In genomic region chr15:97773961-97774370, GRCm38 (mm10) we compare ENCODE assay signal across 9 mouse cellular contexts. TPM values are rescaled to one million over a fixed set of nuclear protein-coding genes. Genes with fewer than 3 reads are reported as not detected.
DNase-seq lines count a peak whose midpoint lies in the region; ATAC-seq lines count a peak whose summit lies in the region.
"Had no signal": no experiment of that assay in that cellular context is flagged by ENCODE, and none has a peak within 500 bp of the region (broad histone marks: within the 10 kb centered on the region; RNA-seq: fewer than 3 reads in every experiment).

No protein-coding gene starts in this region.

- DNase-seq in intestine, embryonic 14.5 days (ENCODE audit: low spot score) = no peak
- peak; percentile 18 for DNase-seq in liver
- no peak for DNase-seq in embryo, embryonic 9.5 days (ENCODE audit: extremely low spot score)
- no peak for DNase-seq in right cerebral cortex, adult 18-20 months
- DNase-seq: thymus, postnatal 14 days had no signal

- H3K36me3 ChIP-seq in hindbrain, embryonic 13.5 days = no peaks in the 10 kb centered on the region
- H3K36me3 ChIP-seq in hindbrain, embryonic 12.5 days = no peaks in the 10 kb centered on the region
- H3K36me3 ChIP-seq in intestine, embryonic 14.5 days (ENCODE audit: control insufficient read depth, insufficient read depth, low read length) = no peaks in the 10 kb centered on the region
- no peaks in the 10 kb centered on the region for H3K36me3 ChIP-seq in stomach, embryonic 15.5 days

- H3K27ac ChIP-seq in hindbrain, embryonic 13.5 days = 0 out of 2 replicates have a peak overlapping the region, but pooled peaks have one; percentile 8
- no peak overlapping the region for H3K27ac ChIP-seq in hindbrain, embryonic 12.5 days
- H3K27ac ChIP-seq in intestine, embryonic 14.5 days (ENCODE audit: low read depth) = peak overlapping the region; percentile 62
- peak overlapping the region; percentile 55 for H3K27ac ChIP-seq in stomach, embryonic 15.5 days

- H3K9me3 ChIP-seq in hindbrain, embryonic 13.5 days = no peaks in the 10 kb centered on the region
- H3K9me3 ChIP-seq in hindbrain, embryonic 12.5 days (replicated peaks) = no peaks in the 10 kb centered on the region
- no peaks in the 10 kb centered on the region for H3K9me3 ChIP-seq in intestine, embryonic 14.5 days (ENCODE audit: control insufficient read depth, low read length)
- no peaks in the 10 kb centered on the region for H3K9me3 ChIP-seq in stomach, embryonic 15.5 days

- no peak overlapping the region for H3K4me3 ChIP-seq in hindbrain, embryonic 13.5 days
- H3K4me3 ChIP-seq in hindbrain, embryonic 12.5 days = no peak overlapping the region
- H3K4me3 ChIP-seq in intestine, embryonic 14.5 days (ENCODE audit: low read depth, low read length) = no peak overlapping the region
- H3K4me3 ChIP-seq in stomach, embryonic 15.5 days (replicated peaks) = no peak overlapping the region

- no peak overlapping the region for H3K9ac ChIP-seq in hindbrain, embryonic 13.5 days
- no peak overlapping the region for H3K9ac ChIP-seq in hindbrain, embryonic 12.5 days
- H3K9ac ChIP-seq in intestine, embryonic 14.5 days (ENCODE audit: low read length) = no peak overlapping the region
- no peak overlapping the region for H3K9ac ChIP-seq in stomach, embryonic 15.5 days

- H3K4me2 ChIP-seq in hindbrain, embryonic 13.5 days = no peak overlapping the region
- no peak overlapping the region for H3K4me2 ChIP-seq in hindbrain, embryonic 12.5 days (replicated peaks)
- H3K4me2 ChIP-seq in intestine, embryonic 14.5 days (ENCODE audit: low read length) = no peak overlapping the region
- H3K4me2 ChIP-seq in stomach, embryonic 15.5 days = no peak overlapping the region

- peaks cover 16% of the 10 kb centered on the region for H3K4me1 ChIP-seq in hindbrain, embryonic 13.5 days (replicated peaks)
- peaks cover 15% of the 10 kb centered on the region for H3K4me1 ChIP-seq in hindbrain, embryonic 12.5 days
- peaks cover 20% of the 10 kb centered on the region for H3K4me1 ChIP-seq in intestine, embryonic 14.5 days (replicated peaks; ENCODE audit: control insufficient read depth, insufficient read depth, low read length)
- peaks cover 21% of the 10 kb centered on the region for H3K4me1 ChIP-seq in stomach, embryonic 15.5 days

- peaks cover 49% of the 10 kb centered on the region for H3K27me3 ChIP-seq in hindbrain, embryonic 13.5 days
- peaks cover 20% of the 10 kb centered on the region for H3K27me3 ChIP-seq in hindbrain, embryonic 12.5 days
- H3K27me3 ChIP-seq in intestine, embryonic 14.5 days (replicated peaks; ENCODE audit: control insufficient read depth, insufficient read depth, low read length) = 0 out of 2 replicates have a peak, but pooled peaks cover under 1% of the 10 kb centered on the region
- peaks cover 7% of the 10 kb centered on the region; the same call in 1 of the 2 replicates for H3K27me3 ChIP-seq in stomach, embryonic 15.5 days (replicated peaks)

- 70% methylated on average over 5 of the region's 5 CpGs for WGBS in hindbrain, embryonic 13.5 days
- WGBS in hindbrain, embryonic 12.5 days = 65% methylated on average over 5 of the region's 5 CpGs
- WGBS in intestine, embryonic 14.5 days = 65% methylated on average over 5 of the region's 5 CpGs
- WGBS in stomach, embryonic 15.5 days = 64% methylated on average over 5 of the region's 5 CpGs

- no peak for ATAC-seq in hindbrain, embryonic 13.5 days (ENCODE audit: low FRiP score)
- no peak for ATAC-seq in hindbrain, embryonic 12.5 days (ENCODE audit: low FRiP score)
- ATAC-seq in intestine, embryonic 14.5 days (replicated peaks; ENCODE audit: low FRiP score, low TSS enrichment, low read depth) = no peak
- peak; percentile 51; the same call in 1 of the 2 replicates for ATAC-seq in stomach, embryonic 15.5 days (ENCODE audit: insufficient read depth, low FRiP score, low read depth)
- ATAC-seq in erythroblast, adult 5-6 weeks (replicated peaks; ENCODE audit: low FRiP score, poor library complexity, severe bottlenecking) = no peak

RNA-seq across cellular contexts. Expression of gene Slc48a1, which starts 4.4 kb away (rescaled TPM):
- polyA plus RNA-seq in hindbrain, embryonic 13.5 days (2015; fragmentation: Nextera tagmentation; extraction: Ambion mirVana) = 59.8 and 62.9 TPM in 2 replicates
- polyA plus RNA-seq in hindbrain, embryonic 12.5 days (2016; fragmentation: Nextera tagmentation; extraction: Ambion mirVana) = 41.6 and 43.3 TPM in 2 replicates
- 22.5 and 26.7 TPM in 2 replicates for polyA plus RNA-seq in intestine, embryonic 14.5 days (2014; fragmentation: Nextera tagmentation; extraction: Ambion mirVana)
- polyA plus RNA-seq in stomach, embryonic 15.5 days (2015; fragmentation: Nextera tagmentation; extraction: Ambion mirVana) = 29.6 and 41.9 TPM in 2 replicates
- 187 and 225 TPM in 2 replicates for total RNA-seq in erythroblast, adult 5-6 weeks (2015; ENCODE audit: low replicate concordance)
- 172 and 185 TPM in 2 replicates for total RNA-seq in erythroblast, adult 5-6 weeks (2017; ENCODE audit: low replicate concordance)

RNA-seq across cellular contexts. Expression of gene Rapgef3, which starts 6.2 kb away (rescaled TPM):
- polyA plus RNA-seq in hindbrain, embryonic 13.5 days (2015; fragmentation: Nextera tagmentation; extraction: Ambion mirVana) = 10.4 and 10.8 TPM in 2 replicates
- polyA plus RNA-seq in hindbrain, embryonic 12.5 days (2016; fragmentation: Nextera tagmentation; extraction: Ambion mirVana) = 9.1 and 10.7 TPM in 2 replicates
- 6.3 and 8.7 TPM in 2 replicates for polyA plus RNA-seq in intestine, embryonic 14.5 days (2014; fragmentation: Nextera tagmentation; extraction: Ambion mirVana)
- polyA plus RNA-seq in stomach, embryonic 15.5 days (2015; fragmentation: Nextera tagmentation; extraction: Ambion mirVana) = 9.0 and 10.0 TPM in 2 replicates
- total RNA-seq in erythroblast, adult 5-6 weeks (2015; ENCODE audit: low replicate concordance) = not detected in 2 replicates
- 2.3 and 2.6 TPM in 2 replicates for total RNA-seq in erythroblast, adult 5-6 weeks (2017; ENCODE audit: low replicate concordance)

RNA-seq across cellular contexts. Expression of gene Endou, which starts 42.8 kb away (rescaled TPM):
- 0.21 and 0.29 TPM in 2 replicates for polyA plus RNA-seq in hindbrain, embryonic 13.5 days (2015; fragmentation: Nextera tagmentation; extraction: Ambion mirVana)
- 0.25 TPM in 2 replicates for polyA plus RNA-seq in hindbrain, embryonic 12.5 days (2016; fragmentation: Nextera tagmentation; extraction: Ambion mirVana)
- polyA plus RNA-seq in intestine, embryonic 14.5 days (2014; fragmentation: Nextera tagmentation; extraction: Ambion mirVana) = not detected in 2 replicates
- polyA plus RNA-seq in stomach, embryonic 15.5 days (2015; fragmentation: Nextera tagmentation; extraction: Ambion mirVana) = 0.35 and 2.2 TPM in 2 replicates
- not detected in 2 replicates for total RNA-seq in erythroblast, adult 5-6 weeks (2015; ENCODE audit: low replicate concordance)
- total RNA-seq in erythroblast, adult 5-6 weeks (2017; ENCODE audit: low replicate concordance) = not detected in 2 replicates
